Mouse (Mus musculus): Measurements from ENCODE around the gene Ndufb4.

Ndufb4 gene

DNA sequence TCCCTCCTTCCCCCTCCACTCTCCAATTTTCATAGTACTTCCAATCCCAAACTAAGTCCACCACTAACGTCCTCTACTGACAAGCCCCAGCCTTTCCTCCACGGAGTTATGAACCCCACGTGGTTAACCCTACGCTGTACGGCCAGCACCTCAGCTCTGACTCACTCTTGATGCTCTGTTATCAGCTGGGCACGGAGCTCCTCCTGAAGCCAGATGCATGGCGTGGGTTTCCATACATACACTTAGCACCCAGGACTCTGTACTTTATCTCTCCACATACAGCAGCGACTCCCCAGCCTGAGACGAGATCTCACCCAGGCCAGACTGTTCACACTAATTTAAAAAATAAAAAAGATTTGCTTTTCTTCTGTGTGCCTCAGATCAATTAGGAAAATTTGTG is 19.7 kb downstream of the Ndufb4 start:
- no peak for DNase-seq

DNA sequence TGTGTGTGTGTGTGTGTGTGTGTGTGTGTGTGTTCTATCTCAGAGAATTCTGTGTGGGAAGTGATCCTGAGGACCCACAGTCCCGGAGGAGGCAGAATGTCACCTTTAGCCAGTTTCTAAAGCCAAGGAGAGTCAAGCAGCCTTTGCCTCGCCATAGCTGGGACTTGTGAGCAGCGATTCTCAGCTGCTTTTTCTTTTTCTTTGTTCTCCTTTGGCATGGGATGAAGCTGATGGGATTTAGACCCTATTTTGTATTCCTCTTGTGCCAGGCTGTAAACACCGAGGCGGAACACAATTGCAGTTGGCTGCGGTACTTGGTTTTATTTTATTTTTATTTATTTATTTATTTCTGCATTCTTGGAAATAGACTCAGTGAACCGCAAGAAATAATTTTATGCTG is 25.2 kb downstream of the Ndufb4 start:
- no peak for DNase-seq

DNA sequence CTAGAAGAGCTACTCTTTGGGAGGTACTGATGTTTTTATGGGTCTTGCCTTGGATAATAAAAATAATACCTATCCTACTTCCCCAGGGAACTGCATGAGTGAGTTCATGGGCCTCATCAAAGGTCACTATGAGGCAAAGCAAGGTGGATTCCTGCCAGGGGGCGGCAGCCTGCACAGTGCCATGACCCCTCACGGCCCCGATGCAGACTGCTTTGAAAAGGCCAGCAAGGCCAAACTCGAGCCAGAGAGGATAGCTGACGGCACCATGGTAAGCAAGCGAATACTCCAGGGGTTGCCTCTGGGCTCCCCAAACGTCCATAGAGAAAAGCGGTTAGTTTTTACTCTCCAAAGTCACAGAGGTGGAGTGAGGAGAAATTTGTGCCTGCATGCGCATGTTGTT is 25.9 kb downstream of the Ndufb4 start:
- DNase-seq: no peak

DNA sequence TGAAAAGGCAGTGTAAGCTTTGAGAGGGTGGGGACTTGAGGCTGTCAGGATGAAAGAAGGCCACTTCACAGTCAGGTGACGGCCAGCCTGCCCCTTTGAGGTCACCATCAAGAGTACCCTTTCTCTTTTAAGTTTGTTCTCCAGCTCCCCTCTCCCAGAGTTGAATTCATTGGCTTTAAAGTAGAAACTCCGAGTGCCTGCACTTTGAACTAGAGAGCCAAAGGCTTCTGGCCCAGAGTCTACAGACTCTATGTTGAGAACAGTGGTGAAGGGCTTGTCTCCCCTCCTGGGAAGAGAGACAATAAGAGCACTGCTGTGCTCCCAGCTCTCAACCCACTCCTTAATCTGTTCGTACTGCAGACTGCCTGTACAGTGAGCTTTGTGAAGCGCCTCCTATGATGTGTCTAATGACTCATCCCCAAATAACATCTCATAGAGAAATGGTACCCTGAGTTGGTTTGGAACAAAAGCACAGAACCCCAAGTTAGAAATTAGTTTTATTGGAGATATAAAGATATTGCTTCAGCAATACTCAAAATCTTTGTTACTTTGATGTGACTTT is 27.8 kb downstream of the Ndufb4 start:
- no peak for DNase-seq

DNA sequence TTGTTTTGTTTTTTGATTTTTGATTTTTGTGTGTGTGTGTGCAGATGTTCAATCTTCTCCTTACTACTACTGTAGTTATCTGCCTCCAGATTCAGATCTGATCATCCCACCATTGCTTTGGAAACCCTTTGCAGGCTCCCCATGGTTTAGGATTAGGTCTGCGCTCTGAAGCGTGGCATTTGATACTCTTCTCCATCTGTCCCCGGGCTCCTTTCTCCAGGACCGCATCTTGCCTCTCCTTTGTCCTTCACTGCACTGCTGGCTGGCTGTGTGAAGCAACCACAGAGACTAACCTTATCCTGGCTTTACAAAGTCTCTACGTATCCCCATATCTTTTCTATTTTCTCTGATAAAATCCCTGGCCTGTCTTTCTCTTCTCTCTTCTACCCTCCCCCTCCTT is 31.3 kb downstream of the Ndufb4 start:
- DNase-seq: no peak

DNA sequence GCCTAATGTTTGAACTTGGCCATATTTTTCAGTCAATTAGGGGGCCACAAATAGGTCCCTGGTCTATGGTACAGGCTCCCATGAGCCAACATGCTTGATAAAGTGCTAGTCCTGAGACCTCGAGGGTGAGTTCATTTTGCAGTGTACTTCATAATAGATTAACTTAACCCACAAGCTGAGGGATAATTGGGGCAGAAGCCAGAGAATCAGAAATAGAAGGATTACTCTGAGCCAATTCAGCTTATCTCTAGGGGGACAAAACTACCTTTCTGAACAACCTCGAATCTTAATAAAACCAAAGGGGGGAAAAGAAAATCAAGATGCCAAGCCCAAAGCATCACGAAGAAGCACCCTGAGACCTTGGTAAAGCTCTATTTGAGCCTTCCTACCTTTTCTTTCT is 31.9 kb downstream of the Ndufb4 start:
- DNase-seq: no peak

DNA sequence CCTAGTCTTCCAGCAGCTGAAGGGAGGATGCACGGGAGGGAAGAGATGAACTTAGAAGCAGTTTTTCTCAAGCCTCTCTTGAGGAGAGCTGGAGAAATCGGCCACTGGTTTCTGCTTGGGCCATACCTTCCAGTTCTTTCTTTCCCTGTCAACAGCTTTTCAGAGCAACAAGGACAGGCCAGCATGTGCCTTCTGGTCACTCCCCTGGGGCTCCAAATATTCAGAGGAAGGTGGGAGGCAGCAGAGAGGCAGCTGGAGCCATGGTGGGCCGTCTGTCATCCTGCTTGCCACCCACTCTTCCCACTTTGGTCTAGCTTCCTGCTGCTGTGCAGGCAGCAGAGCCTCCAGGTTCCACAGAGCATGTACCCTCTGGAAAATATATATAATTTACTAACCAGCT is 36.6 kb downstream of the Ndufb4 start:
- peak; percentile 84 for DNase-seq

DNA sequence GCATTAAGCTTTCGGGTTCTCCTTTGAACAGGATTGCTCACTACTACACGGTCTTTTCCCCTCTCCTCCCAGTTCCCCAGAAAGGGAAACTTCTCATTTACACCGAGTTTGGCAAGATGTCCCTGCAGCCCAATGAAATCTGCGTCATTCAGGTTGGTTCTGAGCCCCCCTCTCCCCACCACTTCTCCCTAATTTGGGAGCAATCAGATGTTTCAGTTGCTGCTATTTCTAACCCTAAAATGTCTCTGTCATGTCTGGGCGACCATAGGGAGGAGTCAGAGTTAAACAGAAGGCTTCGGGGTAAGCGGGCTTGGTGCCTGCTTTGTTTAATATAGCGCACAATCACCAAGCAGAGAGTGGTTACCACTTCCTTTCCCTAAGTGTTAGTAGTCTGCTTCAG is 38.1 kb downstream of the Ndufb4 start:
- DNase-seq: no peak

DNA sequence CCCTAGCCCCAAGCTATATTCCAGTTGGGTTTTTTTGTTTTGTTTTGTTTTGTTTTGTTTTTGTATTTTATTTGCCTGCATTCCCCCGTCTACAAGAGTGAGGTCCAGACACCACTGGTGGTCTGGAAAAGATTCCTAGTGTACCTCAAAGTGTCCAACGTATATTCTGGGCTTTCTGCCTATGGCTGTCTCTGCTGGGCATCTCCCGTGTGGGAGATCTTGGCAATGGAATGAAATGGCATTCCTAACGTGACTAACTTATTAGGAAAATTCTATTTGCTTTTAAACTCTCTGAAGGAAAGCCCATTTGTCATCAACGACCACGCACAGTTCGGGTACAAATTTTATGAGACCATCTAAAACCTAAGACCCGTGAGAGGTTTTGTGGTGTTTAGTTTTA is 38.8 kb downstream of the Ndufb4 start:
- DNase-seq: no peak

DNA sequence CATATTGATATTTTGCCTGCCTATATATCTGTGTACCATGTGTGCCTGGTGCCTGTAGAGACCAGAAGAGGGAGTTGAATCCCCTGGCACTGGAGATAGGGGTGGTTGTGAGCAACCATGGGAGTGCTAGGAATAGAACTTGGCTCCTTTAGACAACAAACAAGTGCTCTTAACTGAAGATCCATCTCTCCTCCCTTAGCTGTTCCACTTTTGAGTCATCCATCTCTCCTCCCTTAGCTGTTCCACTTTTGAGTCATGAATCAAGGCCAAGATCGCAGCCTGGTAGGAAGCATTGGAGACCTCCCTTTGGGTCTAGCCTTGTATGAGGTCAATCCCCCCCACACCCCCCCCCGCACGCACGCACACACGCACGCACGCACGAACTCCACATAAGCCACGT is 39.7 kb downstream of the Ndufb4 start:
- no peak for DNase-seq

DNA sequence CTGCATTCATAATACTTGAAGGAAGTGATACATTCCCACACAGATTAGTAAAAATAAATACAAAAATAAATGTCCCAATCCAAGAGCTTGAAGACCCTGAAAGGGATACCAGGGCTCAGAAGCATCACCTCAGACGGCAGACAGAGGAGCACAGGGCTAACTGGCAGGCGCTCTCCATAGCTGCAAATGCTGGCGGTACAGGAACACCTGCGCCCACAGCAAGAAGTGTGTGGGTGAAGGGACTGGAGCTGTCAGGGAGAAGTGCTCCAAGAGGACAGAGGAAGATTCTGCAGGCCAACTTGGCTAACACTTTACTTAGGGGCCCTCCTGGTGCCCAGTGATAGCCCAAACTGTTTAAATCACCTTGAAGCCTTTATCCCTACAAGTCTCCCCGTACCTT is 42.2 kb downstream of the Ndufb4 start:
- DNase-seq: peak; percentile 65

DNA sequence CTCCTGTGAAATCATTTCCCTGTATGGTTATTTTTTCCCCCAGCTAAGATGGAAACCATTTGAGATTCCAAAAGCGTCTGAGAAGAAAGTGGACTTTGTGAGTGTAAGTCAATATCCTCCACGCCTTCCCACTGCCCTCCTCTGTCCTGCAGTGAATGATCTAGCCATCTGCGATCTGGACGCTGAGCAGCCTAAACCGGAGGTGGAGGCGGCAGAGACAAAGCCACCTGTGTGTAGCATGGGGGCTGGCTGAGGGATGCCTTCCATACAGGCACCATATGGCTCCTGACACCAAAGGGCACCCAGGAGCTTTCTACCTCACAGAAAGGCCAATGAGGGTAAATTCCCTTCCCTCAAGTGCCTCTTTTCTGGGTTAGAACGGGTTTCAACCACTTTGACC is 43.2 kb downstream of the Ndufb4 start:
- no peak for DNase-seq

DNA sequence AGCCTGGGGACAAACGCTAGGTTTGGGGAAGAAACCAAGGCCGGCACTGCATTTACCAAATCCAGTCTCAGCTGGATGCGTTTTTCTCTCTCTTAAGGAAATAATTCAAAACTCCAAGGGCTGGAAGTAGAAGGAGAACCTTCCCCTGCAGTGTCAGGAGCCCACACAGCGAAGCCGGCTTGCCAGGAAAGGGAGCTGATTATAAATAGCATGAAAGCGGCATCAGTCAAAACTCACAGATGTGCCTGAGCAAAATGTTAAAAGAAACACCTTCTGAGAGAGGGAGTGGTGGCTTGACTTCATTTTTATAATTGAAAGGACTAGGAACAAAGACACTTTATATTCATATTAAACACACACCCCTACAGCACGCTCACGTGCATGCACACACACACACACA is 43.9 kb downstream of the Ndufb4 start:
- peak; percentile 80 for DNase-seq

DNA sequence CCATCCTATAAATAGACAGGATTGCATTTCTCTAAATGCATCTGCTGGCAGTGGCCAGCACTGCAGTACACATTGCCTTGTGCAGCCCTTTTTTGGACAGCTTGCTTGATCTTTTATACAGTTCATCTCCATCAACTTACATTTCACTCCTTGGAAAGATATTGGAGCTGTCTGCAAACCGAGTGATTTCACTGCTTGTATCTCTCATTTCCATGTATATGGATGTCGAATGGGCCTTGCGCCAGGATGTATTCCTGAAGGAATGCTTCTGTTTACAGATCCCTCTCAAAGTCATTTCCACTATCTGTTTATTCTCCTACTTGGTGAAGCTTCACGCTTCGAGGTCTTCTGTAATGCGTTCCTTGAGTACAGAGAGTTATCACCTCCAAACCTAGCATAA is 50.0 kb downstream of the Ndufb4 start:
- DNase-seq: no peak

DNA sequence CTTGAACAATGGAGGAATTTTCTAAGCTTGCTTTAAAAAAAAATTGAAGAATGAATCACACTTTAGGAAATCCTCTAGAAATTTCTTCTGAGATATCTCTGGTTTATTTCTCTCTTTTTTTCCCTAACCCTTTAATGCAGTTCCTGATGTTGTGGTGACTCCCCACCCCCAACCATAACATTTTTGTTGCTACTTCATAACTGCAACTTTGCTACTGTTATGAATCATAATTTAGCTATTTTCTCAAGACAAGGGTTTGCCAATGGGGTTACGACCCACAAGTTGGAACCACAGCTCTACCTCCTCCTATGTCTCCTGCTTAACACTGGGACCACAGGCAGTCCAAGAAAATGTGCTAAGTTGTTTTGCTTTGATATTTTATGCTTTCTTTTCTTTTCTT is 50.8 kb downstream of the Ndufb4 start:
- DNase-seq: no peak

DNA sequence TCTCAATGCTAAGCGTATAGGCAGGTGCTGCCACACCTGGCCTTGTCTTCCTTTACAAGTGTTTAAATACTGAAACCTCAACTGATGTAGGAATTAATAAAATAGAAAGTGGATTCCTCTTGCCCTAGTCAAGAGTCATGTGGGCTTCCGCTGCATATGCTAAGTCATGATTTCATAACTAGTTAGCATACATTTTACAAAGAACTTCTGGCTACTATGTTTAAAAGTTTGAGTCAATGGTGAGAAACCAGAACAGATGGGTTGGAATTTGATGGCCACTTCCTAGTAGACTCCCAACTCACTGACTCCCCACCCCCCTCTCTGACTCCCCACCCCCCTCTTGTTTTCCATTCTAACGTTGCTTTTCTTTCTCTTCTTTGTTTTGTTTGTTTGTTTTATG is 54.9 kb downstream of the Ndufb4 start:
- no peak for DNase-seq

DNA sequence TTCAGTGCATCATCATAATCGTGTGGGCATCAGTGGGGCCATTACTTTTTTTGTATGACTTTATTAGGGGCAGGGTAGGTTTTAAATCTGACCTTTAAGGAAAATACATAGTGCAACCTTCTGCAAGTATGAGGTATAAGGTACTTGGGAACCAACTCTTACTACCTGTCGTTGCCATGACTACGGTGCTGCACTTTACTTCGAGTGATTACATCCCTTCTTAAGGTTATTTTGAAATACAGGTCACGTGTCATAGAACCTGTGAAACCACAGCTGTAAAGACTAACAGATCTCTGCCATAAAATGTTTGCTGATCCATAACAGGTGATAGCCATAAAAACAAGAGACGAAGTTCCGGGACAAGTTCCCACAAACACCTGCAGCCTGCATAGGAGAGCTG is 55.8 kb downstream of the Ndufb4 start:
- no peak for DNase-seq

DNA sequence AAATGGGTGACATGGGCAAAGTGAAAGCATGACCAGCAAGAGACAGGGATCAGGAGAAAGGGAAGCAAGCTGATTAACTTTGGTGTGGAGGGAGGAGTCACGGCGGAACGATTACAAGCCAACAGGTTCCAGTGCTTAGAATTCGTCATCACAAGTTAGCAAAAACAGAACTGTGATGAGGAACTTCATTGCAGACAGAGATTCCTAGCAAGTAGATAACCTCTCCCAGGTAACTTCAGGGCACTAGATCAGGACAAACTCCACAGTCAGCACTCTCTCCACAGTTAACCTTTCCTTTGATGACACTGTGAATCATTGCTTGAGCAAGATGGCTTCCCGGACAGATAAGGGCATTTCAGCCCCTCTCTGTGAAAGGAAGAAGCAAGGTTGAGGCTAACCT is 56.8 kb downstream of the Ndufb4 start:
- no peak for DNase-seq
